Mouse (Mus musculus) skeletal muscle tissue, adult 2 months (tissue): ENCODE data around the gene Pepd.
"Not testable (repeated sequence)": the region's sequence is repeated elsewhere in the genome, so short reads cannot be mapped to it uniquely, and the experiment has no call there.

Experiments used
- DNase-seq: peaks from one replicate; pipeline ENCODE4 v3.0.0-alpha.2; 2012; ENCODE audit warnings: low read depth, low spot score

Gene Pepd

GRCm38 (mm10) chr7:34982372-34982771 is 70.2 kb downstream of the Pepd start:
- not testable (repeated sequence) for DNase-seq

GRCm38 (mm10) chr7:34983702-34984475 is 71.7 kb downstream of the Pepd start:
- DNase-seq = no peak

GRCm38 (mm10) chr7:34984526-34985133 is 72.5 kb downstream of the Pepd start:
- DNase-seq = peak; percentile 62

DNA sequence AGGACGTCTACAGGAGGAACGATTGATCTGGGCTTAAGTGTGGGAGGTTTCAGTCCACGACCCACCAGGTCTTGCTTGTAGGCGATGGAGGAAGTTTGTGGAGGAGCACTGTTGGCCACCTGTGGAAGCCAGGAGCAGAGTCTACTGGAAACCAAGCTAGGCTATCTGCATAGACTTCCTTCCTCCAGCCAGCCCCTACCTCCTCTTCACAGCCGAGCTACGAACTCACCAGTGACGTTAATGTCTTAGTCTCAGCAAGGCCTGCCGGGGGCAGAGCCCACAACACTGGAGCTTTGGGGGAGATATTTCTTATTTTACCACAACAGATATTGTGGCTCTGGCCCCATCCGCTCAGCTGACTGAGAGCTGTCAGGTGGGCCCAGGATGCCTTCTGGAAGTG is 73.0 kb downstream of the Pepd start:
- DNase-seq = no peak

DNA sequence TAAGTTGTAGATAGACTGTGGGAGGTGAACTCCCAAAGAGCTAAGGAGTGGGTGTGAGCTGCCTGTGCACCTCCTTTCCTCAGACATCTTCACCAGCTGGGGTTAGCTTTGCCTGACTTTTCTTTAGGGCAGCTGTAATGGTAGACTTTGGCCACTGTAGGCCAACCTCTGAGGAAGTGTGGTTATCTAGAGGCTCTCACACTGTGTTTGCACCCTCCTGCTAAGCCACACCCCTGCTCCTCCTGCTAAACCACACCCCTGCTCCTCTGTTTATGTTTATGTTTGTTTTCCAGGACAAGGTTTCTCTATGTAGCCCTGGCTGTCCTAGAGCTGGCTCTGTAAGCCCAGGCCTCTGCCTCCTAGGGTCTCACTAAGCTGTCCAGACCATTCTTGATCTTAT is 73.5 kb downstream of the Pepd start:
- DNase-seq = no peak

DNA sequence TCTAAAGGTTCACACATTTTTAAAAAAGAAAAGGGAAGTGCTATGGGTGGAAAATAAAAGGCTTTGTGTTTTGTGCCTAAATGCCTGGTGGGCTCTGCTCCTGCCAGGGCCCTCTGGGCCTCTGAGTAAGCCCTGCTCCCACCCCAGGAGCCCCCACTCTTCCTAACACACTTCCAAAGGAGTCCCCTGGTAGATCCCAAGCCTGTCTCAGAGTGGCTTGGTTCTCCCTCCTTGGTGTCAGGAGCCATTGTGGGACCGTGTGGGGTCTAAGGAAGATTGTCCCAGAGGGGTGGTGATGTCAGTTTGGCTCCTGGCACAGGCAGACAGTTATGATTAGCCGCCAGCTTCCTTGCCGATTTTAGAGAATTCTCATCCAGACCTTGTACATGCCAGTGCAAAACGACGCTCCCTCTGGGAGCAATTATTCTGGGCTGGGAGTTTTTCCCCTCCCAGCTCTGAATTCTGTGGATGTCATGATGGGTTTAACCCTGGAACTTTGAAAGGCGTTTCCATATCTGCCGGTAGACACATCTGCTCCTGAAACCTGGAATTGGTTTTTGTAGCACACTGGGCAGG is 74.5 kb downstream of the Pepd start:
- peak; percentile 30 for DNase-seq

GRCm38 (mm10) chr7:34987258-34987657 is 75.1 kb downstream of the Pepd start:
- no peak for DNase-seq

DNA sequence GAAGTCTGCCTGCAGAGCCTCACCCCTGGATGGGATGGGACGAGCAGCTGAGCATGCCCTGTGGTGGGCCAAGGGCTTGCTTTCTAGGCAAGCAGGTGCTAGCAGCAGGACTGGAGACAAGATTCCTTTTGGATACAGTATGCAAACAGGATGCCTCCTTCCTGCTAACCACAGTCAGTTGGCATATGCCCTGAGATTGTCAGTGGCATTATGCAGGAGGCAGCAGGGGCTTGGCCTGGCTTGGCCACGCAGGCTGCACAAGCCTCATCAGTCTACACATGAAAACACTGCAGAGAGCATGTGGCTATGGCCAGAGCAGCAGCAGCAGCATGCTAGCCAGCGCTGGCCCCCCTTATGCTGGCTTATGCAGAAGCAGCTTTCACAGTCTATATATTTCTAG is 76.3 kb downstream of the Pepd start:
- no peak for DNase-seq

- DNase-seq = no peak
Observed at GRCm38 (mm10) chr7:34991731-34992246, 79.6 kb downstream of the Pepd start.

DNA sequence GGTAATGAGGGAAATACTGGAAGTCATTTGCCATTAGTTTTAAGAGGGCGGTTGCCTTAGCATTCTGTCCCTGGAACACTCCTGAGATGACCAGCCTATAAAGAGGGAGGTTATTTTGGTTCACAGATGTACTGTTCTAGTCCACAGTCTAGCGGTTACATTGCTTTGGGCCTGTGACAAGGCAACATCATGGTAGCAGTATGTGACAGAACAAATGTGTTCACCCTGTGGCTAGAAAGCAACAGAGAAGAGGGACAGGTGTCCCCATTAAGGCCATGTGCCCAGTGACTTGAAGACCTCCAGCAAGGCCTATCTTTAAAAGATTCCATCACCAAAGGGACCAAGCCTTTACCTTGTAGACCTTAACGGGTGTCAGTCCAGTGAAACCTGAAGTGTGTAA is 80.6 kb downstream of the Pepd start:
- no peak for DNase-seq

GRCm38 (mm10) chr7:34995872-34996662 is 83.9 kb downstream of the Pepd start:
- no peak for DNase-seq

- peak; percentile 30 for DNase-seq
Observed at GRCm38 (mm10) chr7:35000839-35001238, 88.7 kb downstream of the Pepd start.

GRCm38 (mm10) chr7:35003171-35003737 is 91.1 kb downstream of the Pepd start:
- no peak for DNase-seq

- no peak for DNase-seq
Observed at GRCm38 (mm10) chr7:35006661-35007060, 94.5 kb downstream of the Pepd start.

DNA sequence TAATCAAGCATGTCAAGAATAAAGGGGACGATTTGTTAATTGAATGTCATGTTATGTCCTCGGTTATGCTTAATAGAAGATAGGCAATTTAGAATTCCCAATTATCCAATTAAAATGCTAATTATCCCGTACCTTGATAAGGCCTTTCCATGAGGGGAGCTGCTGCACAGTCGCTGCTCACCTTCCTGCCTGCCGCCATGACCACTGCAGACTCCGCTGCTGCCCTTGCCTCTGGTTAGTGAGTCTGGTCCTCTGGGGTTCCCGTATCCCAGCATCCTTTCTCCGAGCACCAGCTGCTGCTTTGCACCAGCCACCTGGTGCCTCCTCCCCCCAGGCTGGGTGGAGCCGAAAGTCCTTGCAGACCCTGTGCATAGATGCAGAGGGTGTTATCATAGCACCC is 101.0 kb downstream of the Pepd start:
- no peak for DNase-seq

- no peak for DNase-seq
Observed at GRCm38 (mm10) chr7:35015252-35015651, 103.1 kb downstream of the Pepd start.

DNA sequence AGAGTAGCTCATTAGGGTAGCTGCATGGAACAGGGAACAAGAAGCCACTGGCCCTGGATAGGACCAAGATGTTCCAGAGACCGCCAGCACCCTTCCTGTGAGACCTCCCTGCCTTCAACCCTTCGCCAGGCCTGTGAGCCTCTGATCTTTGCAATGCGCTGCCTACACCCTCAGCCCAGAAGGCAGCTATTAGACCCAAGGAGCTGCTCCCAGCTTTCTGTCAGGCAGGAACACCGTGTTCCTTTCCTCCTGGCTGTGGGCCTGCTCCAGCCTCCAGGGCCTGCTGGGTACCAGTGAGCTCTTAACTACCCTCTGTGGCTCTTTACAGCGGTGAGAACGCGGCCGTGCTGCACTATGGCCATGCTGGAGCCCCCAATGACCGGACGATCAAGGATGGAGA is 109.2 kb downstream of the Pepd start:
- DNase-seq = peak; percentile 62

DNA sequence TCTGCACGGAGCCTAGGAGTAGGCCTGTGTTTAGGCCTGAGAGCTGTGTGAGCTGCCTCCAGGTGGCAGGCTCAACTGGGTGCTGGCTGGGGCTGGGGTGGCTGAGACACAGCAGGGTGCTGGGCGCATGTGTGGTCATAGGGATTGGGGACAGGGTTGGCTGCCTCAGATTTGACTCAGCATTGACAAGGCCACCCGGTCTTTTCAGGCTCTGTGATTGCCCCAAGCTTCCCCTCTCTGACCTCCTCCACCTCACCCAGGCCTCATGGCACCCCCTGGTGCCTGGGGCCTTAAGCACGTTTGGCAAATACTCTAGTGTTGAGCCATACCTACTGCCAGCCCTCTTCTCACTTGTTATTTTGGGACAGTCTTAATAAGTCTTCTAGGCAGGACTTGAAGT is 111.1 kb downstream of the Pepd start:
- DNase-seq = no peak

DNA sequence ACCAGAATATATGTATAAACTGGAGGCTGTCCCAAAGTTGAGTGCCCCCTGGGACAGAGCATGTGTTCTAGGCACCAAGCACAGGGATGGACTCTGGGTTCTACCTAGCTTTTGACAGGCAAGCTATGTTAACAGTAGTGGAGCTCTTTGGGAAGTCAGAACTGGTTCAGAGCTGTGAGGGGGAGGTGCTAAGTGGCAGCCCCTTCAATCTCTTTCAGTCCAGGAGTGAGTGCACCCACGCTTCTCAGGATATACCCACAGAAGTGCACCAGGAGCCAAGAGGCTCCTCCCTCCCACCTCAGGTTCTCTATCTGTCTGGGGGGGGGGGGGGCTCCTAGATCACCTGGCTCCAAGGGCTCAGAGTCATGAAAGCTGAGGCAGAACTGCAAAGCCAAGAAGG is 112.2 kb downstream of the Pepd start:
- DNase-seq = no peak

DNA sequence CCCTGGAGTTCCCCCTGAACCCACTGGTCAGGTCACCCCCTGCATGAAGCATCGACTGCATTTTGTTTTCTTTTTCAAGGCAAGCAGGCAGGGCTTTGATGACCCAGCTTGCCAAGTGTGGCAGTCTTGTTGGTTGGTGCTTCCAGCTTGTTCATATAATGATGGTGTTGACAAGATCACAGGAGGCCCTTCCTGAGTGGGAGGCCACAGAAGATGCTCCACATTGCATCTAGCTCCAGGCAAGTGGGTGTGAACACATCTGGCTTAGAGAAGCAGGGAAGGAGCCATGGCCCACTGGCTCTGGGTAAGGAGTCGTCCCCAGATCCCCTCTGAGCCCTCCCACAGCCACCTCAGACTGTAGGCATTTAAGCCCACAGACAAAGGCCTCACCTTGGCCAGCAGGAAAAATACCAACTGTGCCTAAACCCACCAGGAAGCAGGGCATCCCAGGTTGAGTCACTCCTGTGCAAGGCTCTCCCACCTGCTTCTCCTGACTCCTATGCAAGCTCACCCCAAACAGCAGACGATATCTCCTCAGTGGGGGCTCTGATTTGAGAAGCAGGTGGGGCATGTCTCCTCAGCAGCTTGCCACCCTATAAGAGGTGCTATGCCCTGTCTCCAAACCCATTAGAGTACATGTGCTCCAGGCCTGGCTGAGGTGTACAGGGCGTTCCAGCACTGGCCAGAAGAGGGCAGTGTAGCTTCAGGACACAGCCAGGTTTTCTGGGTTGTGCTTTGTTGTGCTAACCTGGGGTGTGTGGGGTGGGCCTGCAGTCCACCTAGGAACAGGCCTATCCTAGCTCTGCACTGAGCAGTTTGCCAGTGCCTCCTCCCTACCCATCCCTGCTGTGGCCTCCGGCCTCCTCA is 113.5 kb downstream of the Pepd start:
- DNase-seq = peak; percentile 65

- no peak for DNase-seq
Observed at GRCm38 (mm10) chr7:35026276-35026630, 114.1 kb downstream of the Pepd start.
